Mouse (Mus musculus) B cell, adult 67 days (primary cell): ENCODE measurements around the gene Dhrs9. TPM values are rescaled to one million over a fixed set of nuclear protein-coding genes. Genes with fewer than 3 reads are reported as not detected.

Experiments
- total RNA-seq, 2 experiments: library from RNA; stranded (reverse); gene quantifications; 4 replicates each; pipeline ENCODE4 v1.2.4; 2023

Dhrs9 gene
- total RNA-seq = not detected

GRCm38 (mm10) chr2:69380281-69380680, at the start of gene Dhrs9:
Dhrs9 (plus strand) TSS chr2:69380445.

GRCm38 (mm10) chr2:69342496-69343221, 37.6 kb upstream of the Dhrs9 start, which contains the start of gene Abcb11:
Abcb11 (minus strand) TSS chr2:69342616.

Other genes with a start within 250 kb of the Dhrs9 start
- gene Nostrin, start 244.6 kb upstream of the Dhrs9 start, total RNA-seq = not detected
- 1 to 10 TPM; 5.0 to 8.5 TPM for gene Spc25, start 174.3 kb upstream of the Dhrs9 start, total RNA-seq
- gene G6pc2, start 169.4 kb upstream of the Dhrs9 start, total RNA-seq = not detected
- gene Abcb11, start 37.8 kb upstream of the Dhrs9 start, total RNA-seq = not detected
- gene Lrp2, start 205.6 kb downstream of the Dhrs9 start, total RNA-seq = not detected